Mouse (Mus musculus): ENCODE data around the gene Sorbs2. TPM values are rescaled to one million over a fixed set of nuclear protein-coding genes. Genes with fewer than 3 reads are reported as not detected.
A peak's percentile ranks its signal among the peaks of the same experiment; 100 is the strongest.
"Not testable (repeated sequence)": the region's sequence is repeated elsewhere in the genome, so short reads cannot be mapped to it uniquely, and the experiment has no call there.

Gene Sorbs2
- total RNA-seq, 1 experiment from 2014 or later: 0.59 TPM

DNA sequence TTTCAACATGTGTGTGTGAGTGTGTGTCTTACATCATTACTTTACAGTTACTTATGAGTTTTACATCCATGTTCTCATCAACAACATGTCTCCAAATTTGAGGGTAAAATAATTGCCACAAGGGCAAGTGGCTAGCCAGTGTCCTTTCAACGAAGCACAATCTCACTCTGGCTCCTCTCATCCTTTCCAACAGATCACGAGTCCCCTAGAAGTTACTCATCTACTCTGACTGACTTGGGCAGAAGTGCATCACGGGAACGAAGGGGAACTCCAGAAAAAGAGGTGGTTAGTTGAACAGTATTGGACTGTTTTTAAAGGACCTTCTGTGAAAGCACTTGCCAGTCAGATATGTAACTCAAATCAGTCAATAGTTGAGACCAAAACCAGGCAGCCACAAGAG is 291.9 kb downstream of the Sorbs2 start:
- ATAC-seq (replicated peaks; ENCODE audit: low read depth, poor library complexity, severe bottlenecking): no peak

DNA sequence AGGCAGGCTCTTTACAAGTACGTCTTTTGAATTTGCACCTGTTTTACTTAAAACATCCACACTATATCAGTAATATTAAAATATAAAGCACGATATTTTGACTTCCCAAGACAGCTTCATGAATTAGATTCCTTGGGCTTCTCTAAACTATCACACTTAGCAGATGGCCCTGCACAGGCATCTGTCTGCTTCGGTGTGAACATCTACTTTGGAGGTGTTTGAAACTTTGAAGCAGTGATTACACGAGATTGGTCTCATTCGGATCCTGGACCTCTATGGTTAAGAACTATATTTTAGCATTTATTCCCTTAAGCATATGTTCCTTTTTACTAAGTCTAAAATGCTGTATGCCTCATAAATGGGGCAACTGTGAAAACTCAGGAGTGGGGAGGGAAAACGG is 301.0 kb downstream of the Sorbs2 start:
- ATAC-seq (replicated peaks; ENCODE audit: low read depth, poor library complexity, severe bottlenecking): no peak

DNA sequence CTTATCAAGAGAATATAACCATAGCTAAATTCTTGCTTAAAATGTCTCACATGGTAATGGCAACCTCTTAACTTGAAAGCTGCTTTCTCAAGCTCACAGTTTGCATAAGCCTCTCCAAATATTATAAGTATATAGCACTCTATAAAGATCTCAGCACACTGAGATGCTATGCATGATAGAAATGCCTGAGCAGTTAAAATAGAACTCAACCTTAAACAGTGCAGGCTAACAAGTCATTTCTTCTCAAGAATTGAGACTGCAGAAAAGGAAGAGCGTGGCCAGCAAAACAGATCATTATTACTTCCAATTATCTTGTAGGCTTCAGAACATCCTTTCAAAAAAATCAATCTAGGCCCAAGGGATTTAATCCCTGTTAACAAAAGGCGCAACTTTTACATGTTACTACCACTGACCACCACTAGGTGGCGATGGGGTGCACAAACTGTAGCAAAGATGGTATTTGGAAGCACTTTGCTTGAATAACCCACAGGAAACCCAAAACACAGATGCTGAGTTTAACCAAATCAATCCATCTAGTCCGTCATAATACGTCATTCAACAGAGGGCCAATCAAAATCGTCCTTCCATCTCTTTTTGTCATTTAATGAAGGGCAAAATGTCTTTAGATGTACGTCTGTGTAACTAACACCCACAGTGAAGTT is 309.3 kb downstream of the Sorbs2 start:
- ATAC-seq (replicated peaks; ENCODE audit: low read depth, poor library complexity, severe bottlenecking): peak; percentile 85

DNA sequence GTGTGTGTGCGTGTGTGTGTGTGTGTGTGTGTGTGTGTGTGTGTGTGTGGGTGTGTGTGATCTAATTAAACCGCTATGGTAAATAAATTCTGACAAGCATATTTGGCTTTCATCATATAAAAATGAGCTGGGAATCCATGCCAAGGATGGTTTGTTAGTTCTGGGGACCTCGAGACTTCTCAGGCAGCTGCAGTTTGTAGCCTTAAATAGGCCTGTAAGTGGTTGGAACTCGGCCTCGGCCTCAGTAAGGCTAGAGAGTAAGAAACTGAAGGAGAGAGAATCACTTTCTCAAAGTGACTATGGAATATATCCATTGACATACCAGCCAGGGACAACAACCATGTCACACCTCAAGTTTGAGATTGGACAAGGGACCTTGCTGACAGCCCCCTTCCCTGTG is 314.1 kb downstream of the Sorbs2 start:
- ATAC-seq (replicated peaks; ENCODE audit: low read depth, poor library complexity, severe bottlenecking): no peak

DNA sequence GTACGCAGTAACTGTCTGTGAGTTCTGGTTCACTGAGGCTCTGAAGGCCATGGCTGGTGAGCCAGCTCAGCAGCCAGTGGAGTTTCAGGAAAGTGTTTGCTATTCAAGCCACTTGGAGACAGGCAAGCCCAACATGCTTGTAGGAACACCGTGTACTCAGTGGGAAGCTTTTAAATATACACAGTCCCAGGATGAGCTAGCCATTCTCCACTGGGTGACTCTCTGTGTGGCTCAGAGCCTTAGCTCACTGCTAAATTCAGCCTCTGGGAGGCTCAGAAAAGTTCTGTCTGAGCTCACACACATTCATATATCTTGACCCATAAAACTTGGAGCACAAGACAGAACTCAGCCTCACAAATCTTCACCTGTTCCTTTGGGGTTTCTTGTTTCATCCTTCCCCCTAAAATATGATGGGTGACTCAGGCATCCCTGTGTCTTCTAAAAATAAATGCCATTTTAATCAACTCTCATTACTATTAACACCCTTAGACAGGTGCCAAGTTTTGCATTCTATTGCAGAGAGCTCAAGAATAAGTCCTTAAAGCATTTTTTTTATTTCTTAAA is 322.5 kb downstream of the Sorbs2 start:
- no peak for ATAC-seq (replicated peaks; ENCODE audit: low read depth, poor library complexity, severe bottlenecking)

DNA sequence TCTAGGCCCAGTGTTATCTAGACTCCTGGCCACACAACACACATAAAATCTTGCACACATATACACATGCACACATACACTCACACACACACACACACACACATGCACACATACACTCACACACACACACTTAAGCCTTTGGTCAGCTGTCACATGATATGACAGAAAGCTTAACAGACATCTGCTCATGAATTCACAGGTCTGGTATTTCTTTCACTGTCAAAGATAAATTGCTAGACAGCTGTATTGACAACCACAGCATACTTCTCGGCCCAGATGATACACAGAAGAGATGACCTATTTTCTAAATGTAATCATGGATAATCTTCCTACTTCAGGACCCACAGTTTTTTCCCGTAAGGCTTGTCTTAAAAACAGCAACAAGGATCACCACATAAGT is 326.3 kb downstream of the Sorbs2 start:
- no peak for ATAC-seq (replicated peaks; ENCODE audit: low read depth, poor library complexity, severe bottlenecking)

DNA sequence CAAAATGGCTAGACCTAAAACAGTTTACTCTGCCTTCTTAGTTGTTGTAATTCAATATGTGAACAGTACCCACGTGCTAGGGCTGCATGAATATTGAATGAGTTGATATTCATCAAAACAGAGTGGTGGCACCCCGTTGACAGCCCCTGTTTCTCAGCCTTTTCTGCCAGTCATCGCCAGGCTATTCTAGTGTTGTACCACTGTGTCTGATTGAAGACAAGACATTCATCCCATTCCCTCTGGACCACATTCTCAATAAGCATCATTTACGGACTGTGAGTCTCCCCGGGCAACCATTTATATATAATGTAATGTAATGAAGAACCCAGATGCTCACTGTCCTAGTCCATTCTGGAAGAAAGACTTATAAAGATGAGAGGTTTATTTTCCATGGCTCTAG is 335.7 kb downstream of the Sorbs2 start:
- ATAC-seq (replicated peaks; ENCODE audit: low read depth, poor library complexity, severe bottlenecking): no peak

DNA sequence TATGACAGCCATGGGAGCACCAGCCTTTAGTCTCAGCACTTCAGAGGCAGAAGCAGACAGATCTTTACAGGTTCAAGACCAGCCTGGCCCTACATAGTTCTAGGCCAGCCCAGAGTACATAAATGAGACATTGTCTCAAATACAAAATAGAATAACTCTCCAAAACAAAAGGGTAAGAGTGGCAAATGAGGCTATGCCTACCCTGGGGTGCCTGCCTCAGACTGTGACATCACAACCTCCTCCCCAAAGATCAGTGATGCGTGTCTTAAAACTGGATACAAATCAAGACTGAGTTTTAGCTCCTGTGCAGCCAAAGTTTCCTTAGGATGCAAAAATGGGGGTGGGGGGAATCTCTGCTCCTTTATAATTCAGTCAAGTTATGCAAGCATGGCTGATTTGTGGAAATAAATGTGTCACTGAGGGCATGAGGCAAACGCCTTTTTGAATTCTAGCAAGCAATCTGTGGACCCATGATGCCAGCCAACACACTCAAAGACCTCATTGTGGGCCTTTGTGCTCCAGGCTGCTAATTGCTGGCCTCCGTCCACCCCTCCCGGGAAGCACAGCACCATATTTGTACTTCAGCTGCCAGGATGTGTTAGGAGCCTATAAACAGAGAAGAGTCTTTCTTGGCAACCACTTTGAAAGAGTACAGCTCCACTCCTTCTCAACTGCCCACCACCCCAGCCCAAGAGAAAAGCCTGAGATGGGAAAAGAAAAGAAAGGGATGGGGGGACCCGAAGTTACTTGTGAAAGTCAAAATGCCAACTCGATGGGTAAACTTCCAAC is 336.7 kb downstream of the Sorbs2 start:
- no peak for ATAC-seq (replicated peaks; ENCODE audit: low read depth, poor library complexity, severe bottlenecking)

DNA sequence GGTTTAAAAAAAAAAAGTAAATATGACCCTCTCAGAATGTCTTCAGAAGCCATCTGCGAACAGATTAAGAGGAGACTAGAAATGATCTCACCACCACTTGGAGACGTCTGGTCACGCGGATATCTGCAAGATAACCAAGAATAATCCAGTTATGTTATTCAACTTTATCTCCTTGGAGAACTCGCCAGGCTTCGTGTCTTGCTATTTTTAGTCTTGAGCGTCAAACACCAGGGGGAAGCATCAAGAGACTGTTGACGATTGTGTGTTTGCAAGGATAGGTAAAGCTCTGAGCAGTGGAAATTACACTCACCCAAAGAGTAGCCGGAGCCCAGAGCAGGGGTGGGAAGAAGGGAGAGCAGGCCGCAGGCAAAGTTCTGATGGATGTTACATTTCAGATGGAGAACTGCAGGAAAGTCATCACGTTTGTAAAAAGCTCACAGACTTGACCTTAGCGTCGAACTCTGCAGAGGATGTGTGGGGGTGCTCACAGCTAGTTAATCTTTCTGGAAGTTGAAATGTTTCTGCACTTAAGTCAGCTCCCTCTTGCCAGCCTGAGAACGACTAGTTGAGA is 337.4 kb downstream of the Sorbs2 start:
- ATAC-seq (replicated peaks; ENCODE audit: low read depth, poor library complexity, severe bottlenecking): no peak

DNA sequence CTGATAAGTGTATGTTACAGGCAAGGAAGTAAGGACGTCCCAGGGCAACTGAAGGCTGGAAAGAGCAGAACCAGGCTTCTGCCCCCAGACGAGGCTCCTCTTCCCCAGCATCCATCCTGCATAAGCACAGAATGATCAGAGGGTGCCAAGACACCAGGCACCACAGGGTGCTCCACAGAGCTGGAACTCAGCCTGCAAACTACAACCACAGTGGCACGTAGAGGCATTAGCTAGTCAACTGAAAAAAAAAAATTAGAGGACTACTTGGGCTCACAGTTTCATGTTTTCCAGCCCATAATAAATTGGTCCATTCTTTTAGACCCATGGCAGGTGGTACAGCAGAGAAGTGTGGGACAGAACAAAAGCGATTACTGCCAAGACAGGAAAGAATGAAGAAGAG is 338.3 kb downstream of the Sorbs2 start:
- no peak for ATAC-seq (replicated peaks; ENCODE audit: low read depth, poor library complexity, severe bottlenecking)

DNA sequence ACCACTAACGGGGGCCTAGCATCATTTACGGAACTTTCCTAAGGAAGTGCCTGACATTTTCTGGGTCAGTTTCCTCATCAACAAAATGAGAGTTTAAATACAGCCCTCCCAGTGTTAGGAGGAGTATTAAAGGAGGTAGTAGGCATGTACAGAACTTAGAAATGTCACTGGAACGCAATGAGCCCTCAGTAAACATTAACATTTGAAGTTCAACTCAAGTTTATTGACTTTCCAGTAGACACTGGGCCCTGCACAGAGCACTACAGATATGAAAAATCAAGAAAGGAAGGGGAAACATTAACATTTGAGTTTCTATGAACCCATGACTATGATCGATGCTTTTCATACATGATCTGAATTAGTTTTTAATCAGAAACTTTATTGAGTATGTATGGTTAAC is 347.5 kb downstream of the Sorbs2 start:
- no peak for ATAC-seq (replicated peaks; ENCODE audit: low read depth, poor library complexity, severe bottlenecking)

DNA sequence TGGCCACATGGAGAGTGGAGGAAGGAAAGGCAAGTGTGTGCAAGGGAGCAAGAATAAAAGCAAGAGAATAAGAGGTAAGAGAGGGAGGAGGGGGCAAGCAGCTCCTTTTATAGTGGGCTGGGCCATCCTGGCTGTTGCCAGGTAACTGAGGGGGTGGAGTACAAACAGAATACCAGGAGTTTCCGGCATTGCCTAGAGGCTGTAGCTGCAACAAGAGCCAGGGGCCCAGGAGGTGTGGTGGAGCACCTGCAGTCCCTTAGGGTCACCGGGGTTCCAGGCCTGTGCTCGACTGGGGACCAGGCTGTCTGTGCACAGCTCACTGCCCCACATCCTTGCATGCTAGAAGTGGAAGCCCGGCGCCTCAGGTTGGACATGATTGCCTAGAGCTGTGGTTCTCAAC is 350.1 kb downstream of the Sorbs2 start:
- ATAC-seq (replicated peaks; ENCODE audit: low read depth, poor library complexity, severe bottlenecking): no peak

DNA sequence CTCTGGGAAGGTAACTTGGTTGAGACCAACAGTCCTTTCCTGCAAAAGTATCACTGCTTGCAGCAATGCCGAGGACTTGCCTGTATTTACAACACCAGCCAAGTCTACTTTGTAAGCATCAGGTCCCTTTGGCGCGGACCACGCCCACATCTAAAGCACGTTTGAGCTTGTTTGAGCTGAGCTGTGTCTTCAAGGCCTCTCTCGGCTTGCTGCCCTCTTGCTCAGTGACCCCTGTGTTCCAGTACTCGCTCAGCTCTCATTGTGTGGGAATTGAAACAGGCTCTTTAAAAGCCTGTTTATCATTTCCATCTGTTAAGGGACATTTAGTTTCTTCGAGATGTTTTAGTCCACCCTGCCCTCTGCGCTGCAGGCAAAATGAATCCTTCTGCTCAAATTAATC is 350.8 kb downstream of the Sorbs2 start:
- ATAC-seq (replicated peaks; ENCODE audit: low read depth, poor library complexity, severe bottlenecking): no peak

DNA sequence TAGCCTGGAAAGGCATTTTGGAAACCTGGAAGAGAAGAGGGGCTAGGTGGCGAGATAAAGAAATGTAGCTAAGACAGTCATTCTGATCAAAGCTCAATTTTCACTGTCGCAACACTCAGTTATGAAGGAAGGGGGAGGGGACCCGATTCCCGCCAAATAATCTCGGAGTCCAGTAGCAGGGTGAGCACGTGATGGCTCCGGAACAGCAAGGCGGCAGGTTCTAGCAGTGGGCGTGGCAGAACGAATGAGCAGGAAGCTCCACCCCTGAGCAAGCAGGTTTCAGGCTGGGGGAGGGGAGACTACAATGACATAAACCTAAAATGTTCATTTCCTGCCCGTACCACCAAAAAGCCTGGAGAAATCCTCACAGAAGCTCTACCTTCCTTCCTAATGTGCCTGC is 364.0 kb downstream of the Sorbs2 start:
- not testable (repeated sequence) for ATAC-seq (replicated peaks; ENCODE audit: low read depth, poor library complexity, severe bottlenecking)

DNA sequence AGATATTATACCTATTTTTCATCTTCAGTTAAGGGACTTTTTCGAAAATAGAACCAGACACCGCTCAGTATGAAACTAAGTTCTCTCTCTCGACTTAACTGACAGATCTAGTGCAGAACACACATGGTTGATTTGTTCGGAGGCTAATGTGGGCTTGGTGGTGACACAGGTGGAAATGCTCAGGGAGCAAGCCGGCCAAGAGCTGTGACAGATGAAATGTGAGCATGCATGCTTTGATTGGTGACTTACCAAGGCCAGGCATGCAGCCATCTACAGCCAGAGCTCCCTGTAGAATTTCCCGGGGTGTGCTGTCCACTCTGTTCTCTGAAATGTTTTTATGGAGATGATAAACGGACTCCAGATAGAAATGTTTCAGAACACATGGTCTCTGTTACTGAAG is 364.5 kb downstream of the Sorbs2 start:
- ATAC-seq (replicated peaks; ENCODE audit: low read depth, poor library complexity, severe bottlenecking): no peak

DNA sequence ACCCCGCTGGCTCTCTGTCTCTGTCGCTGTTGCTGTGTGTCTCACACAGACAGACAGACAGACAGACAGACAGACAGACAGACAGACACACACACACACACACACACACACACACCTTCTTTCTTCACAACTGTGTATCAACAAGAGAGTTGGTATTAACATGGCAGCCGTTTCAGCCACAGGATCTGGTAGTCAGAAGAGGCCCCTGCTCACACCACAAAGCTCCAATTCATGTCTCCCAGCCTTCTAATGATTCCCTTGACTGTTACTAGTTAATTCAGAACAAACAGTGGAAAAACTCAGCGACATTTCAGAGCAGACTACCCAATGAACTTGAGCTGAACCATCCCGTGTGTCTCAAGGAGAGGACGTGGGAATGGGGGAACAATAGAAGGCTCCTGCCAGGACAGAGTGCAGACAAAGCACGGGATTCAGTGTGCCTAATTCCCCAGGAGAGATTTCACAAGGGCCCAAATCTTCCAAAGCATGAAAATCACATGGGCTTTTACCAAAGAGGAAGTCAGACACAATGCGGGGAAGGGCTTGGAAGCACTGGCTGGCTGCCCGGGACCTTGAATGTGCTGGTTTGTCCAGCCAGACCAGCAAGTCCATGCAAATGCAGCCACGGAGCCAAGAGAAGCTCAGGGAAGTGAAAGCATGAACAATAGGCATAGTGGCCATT is 367.5 kb downstream of the Sorbs2 start:
- ATAC-seq (replicated peaks; ENCODE audit: low read depth, poor library complexity, severe bottlenecking): peak; percentile 50

DNA sequence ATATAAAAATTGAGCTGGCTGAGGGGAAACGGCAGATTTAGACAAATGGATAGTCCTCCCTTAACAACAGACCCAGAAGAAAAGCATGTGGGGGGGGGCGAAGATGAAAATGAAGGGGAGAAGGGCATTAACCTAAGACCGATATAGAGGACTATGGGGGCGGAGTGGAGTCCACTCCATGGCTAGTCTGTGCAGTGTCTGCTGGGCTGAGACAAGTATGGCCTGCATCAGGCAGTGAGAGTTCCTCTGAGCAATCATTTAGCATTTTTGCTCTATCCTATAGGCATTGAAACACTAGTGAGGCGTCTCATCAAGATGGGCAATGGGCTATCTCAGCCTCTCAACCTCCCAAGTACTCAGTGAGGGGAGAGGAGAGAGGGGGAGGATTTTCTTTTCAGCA is 368.8 kb downstream of the Sorbs2 start:
- ATAC-seq (replicated peaks; ENCODE audit: low read depth, poor library complexity, severe bottlenecking): no peak

Data from common myeloid progenitor, adult 5-6 weeks (primary cell).